Mouse (Mus musculus): Measurements from ENCODE around the gene Mtmr4. TPM values are rescaled to one million over a fixed set of nuclear protein-coding genes. Genes with fewer than 3 reads are reported as not detected.

Mtmr4 gene
- polyA plus RNA-seq, 1 experiment from 2014 or later, result 45.5 TPM

GRCm38 (mm10) chr11:87662822-87663221 lies 70.9 kb downstream of the Mtmr4 start:
- no peaks in the 10 kb centered on the region for H3K36me3 ChIP-seq (ENCODE audit: control insufficient read depth, insufficient read depth, low read length)
- H3K9me3 ChIP-seq (replicated peaks; ENCODE audit: control insufficient read depth, low read length), result no peaks in the 10 kb centered on the region
- H3K4me2 ChIP-seq (ENCODE audit: low read length), result peak overlapping the region; percentile 60
- no peaks in the 10 kb centered on the region for H3K27me3 ChIP-seq (replicated peaks; ENCODE audit: control insufficient read depth, insufficient read depth, low read length)
- WGBS, result 10% methylated on average over 14 of the region's 14 CpGs
- ATAC-seq, result no peak
- peaks cover 4% of the 10 kb centered on the region; the same call in 1 of the 2 replicates for H3K4me1 ChIP-seq (ENCODE audit: control insufficient read depth, insufficient read depth, low read length)
- DNase-seq (ENCODE audit: low spot score), result no peak
- H3K9ac ChIP-seq (ENCODE audit: low read length), result peak overlapping the region; percentile 46
- no peak overlapping the region for H3K27ac ChIP-seq (ENCODE audit: low read depth, low read length)
- H3K4me3 ChIP-seq (ENCODE audit: low read depth, low read length), result peak overlapping the region; percentile 24

GRCm38 (mm10) chr11:87663948-87664347 lies 72.0 kb downstream of the Mtmr4 start:
- ATAC-seq (no peak), DNase-seq (ENCODE audit: low spot score) (no peak)
- no peak overlapping the region for H3K27ac ChIP-seq (ENCODE audit: low read depth, low read length)
- no peaks in the 10 kb centered on the region for H3K9me3 ChIP-seq (replicated peaks; ENCODE audit: control insufficient read depth, low read length)
- 76% methylated on average over 6 of the region's 6 CpGs for WGBS
- H3K9ac ChIP-seq (ENCODE audit: low read length), result no peak overlapping the region
- no peaks in the 10 kb centered on the region for H3K36me3 ChIP-seq (ENCODE audit: control insufficient read depth, insufficient read depth, low read length)
- no peak overlapping the region for H3K4me3 ChIP-seq (ENCODE audit: low read depth, low read length)
- peaks cover 4% of the 10 kb centered on the region; the same call in 1 of the 2 replicates for H3K4me1 ChIP-seq (ENCODE audit: control insufficient read depth, insufficient read depth, low read length)
- no peaks in the 10 kb centered on the region for H3K27me3 ChIP-seq (replicated peaks; ENCODE audit: control insufficient read depth, insufficient read depth, low read length)
- H3K4me2 ChIP-seq (ENCODE audit: low read length), result peak overlapping the region; percentile 16; the same call in 1 of the 2 replicates

DNA sequence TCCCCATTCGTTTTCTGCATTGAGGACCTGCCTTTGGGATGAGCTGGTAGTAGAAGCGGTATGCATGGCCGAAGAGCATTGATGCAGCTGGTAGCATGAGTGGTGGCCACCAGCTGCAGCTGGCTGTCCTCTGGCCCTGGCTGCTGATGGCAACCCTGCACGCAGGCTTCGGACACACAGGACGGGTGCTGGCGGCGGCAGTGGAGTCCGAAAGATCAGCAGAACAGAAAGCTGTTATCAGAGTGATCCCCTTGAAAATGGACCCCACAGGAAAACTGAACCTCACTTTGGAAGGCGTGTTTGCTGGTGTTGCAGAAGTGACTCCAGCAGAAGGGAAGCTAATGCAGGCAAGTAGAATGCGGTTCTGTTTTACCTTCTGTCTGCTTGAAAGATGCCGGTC lies 72.6 kb downstream of the Mtmr4 start:
- no peak for DNase-seq (ENCODE audit: low spot score)
- H3K4me2 ChIP-seq (ENCODE audit: low read length), result 0 out of 2 replicates have a peak overlapping the region, but pooled peaks have one; percentile 9
- no peak for ATAC-seq
- no peak overlapping the region for H3K9ac ChIP-seq (ENCODE audit: low read length)
- H3K27me3 ChIP-seq (replicated peaks; ENCODE audit: control insufficient read depth, insufficient read depth, low read length), result no peaks in the 10 kb centered on the region
- no peak overlapping the region for H3K4me3 ChIP-seq (ENCODE audit: low read depth, low read length)
- H3K9me3 ChIP-seq (replicated peaks; ENCODE audit: control insufficient read depth, low read length), result no peaks in the 10 kb centered on the region
- H3K4me1 ChIP-seq (ENCODE audit: control insufficient read depth, insufficient read depth, low read length), result peaks cover 4% of the 10 kb centered on the region; the same call in 1 of the 2 replicates
- 83% methylated on average over 12 of the region's 12 CpGs for WGBS
- H3K27ac ChIP-seq (ENCODE audit: low read depth, low read length), result no peak overlapping the region
- no peaks in the 10 kb centered on the region for H3K36me3 ChIP-seq (ENCODE audit: control insufficient read depth, insufficient read depth, low read length)

GRCm38 (mm10) chr11:87665224-87665623 lies 73.3 kb downstream of the Mtmr4 start:
- peaks cover 4% of the 10 kb centered on the region; the same call in 1 of the 2 replicates for H3K4me1 ChIP-seq (ENCODE audit: control insufficient read depth, insufficient read depth, low read length)
- no peaks in the 10 kb centered on the region for H3K9me3 ChIP-seq (replicated peaks; ENCODE audit: control insufficient read depth, low read length)
- no peak overlapping the region for H3K4me3 ChIP-seq (ENCODE audit: low read depth, low read length)
- WGBS, result 66% methylated on average over 6 of the region's 6 CpGs
- no peak overlapping the region for H3K9ac ChIP-seq (ENCODE audit: low read length)
- no peaks in the 10 kb centered on the region for H3K27me3 ChIP-seq (replicated peaks; ENCODE audit: control insufficient read depth, insufficient read depth, low read length)
- no peak overlapping the region for H3K27ac ChIP-seq (ENCODE audit: low read depth, low read length)
- ATAC-seq (no peak), DNase-seq (ENCODE audit: low spot score) (no peak)
- H3K4me2 ChIP-seq (ENCODE audit: low read length), result no peak overlapping the region
- H3K36me3 ChIP-seq (ENCODE audit: control insufficient read depth, insufficient read depth, low read length), result no peaks in the 10 kb centered on the region

GRCm38 (mm10) chr11:87665658-87666057 lies 73.7 kb downstream of the Mtmr4 start:
- no peak overlapping the region for H3K9ac ChIP-seq (ENCODE audit: low read length)
- no peak overlapping the region for H3K27ac ChIP-seq (ENCODE audit: low read depth, low read length)
- no peak overlapping the region for H3K4me2 ChIP-seq (ENCODE audit: low read length)
- no peak overlapping the region for H3K4me3 ChIP-seq (ENCODE audit: low read depth, low read length)
- no peak for ATAC-seq
- H3K4me1 ChIP-seq (ENCODE audit: control insufficient read depth, insufficient read depth, low read length), result peaks cover 4% of the 10 kb centered on the region; the same call in 1 of the 2 replicates
- no peak for DNase-seq (ENCODE audit: low spot score)
- H3K36me3 ChIP-seq (ENCODE audit: control insufficient read depth, insufficient read depth, low read length), result no peaks in the 10 kb centered on the region
- no peaks in the 10 kb centered on the region for H3K9me3 ChIP-seq (replicated peaks; ENCODE audit: control insufficient read depth, low read length)
- H3K27me3 ChIP-seq (replicated peaks; ENCODE audit: control insufficient read depth, insufficient read depth, low read length), result no peaks in the 10 kb centered on the region
- 79% methylated on average over 2 of the region's 2 CpGs for WGBS

Other genes starting within 250 kb of the Mtmr4 start
- gene Ppm1e, start 233.1 kb upstream of the Mtmr4 start, polyA plus RNA-seq (2014; fragmentation: Nextera tagmentation; extraction: Ambion mirVana), result 22.3 and 25.1 TPM in 2 replicates
- 4.5 and 8.1 TPM in 2 replicates for gene Rad51c, start 187.2 kb upstream of the Mtmr4 start, polyA plus RNA-seq (2014; fragmentation: Nextera tagmentation; extraction: Ambion mirVana)
- gene Tex14, start 187.1 kb upstream of the Mtmr4 start, polyA plus RNA-seq (2014; fragmentation: Nextera tagmentation; extraction: Ambion mirVana), result 0.21 and 0.24 TPM in 2 replicates
- not detected in 2 replicates for gene Gm11492, start 25.5 kb upstream of the Mtmr4 start, polyA plus RNA-seq (2014; fragmentation: Nextera tagmentation; extraction: Ambion mirVana)
- gene Sept4, start 23.3 kb upstream of the Mtmr4 start, polyA plus RNA-seq (2014; fragmentation: Nextera tagmentation; extraction: Ambion mirVana), result 16.8 and 19.6 TPM in 2 replicates
- 0.33 and 0.36 TPM in 2 replicates for gene Hsf5, start 25.0 kb downstream of the Mtmr4 start, polyA plus RNA-seq (2014; fragmentation: Nextera tagmentation; extraction: Ambion mirVana)
- 0.63 and 1.1 TPM in 2 replicates for gene Rnf43, start 70.6 kb downstream of the Mtmr4 start, polyA plus RNA-seq (2014; fragmentation: Nextera tagmentation; extraction: Ambion mirVana)
- gene Supt4a, start 145.4 kb downstream of the Mtmr4 start, polyA plus RNA-seq (2014; fragmentation: Nextera tagmentation; extraction: Ambion mirVana), result 160 and 203 TPM in 2 replicates
- gene Tspoap1, start 168.4 kb downstream of the Mtmr4 start, polyA plus RNA-seq (2014; fragmentation: Nextera tagmentation; extraction: Ambion mirVana), result 13.5 and 20.2 TPM in 2 replicates
- 0.22 and 0.23 TPM in 2 replicates for gene Mpo, start 201.4 kb downstream of the Mtmr4 start, polyA plus RNA-seq (2014; fragmentation: Nextera tagmentation; extraction: Ambion mirVana)
- gene Lpo, start 236.1 kb downstream of the Mtmr4 start, polyA plus RNA-seq (2014; fragmentation: Nextera tagmentation; extraction: Ambion mirVana), result 0.53 and 0.62 TPM in 2 replicates

Measured in forebrain, embryonic 14.5 days (tissue).